Mouse (Mus musculus) MEL (cell line): Measurements from ENCODE around the gene Spen. TPM values are rescaled to one million over a fixed set of nuclear protein-coding genes. Genes with fewer than 3 reads are reported as not detected.

Source experiments
- DNase-seq: peaks from one replicate; pipeline ENCODE4 v3.0.0; 2011; ENCODE audit warnings: low read depth, low spot score
- H3K27ac ChIP-seq: 2 replicates; pipeline ENCODE4 v1.5.1; 2012; ENCODE audit warnings: low read depth, mild to moderate bottlenecking, control low read depth, low read length, moderate library complexity; ENCODE audit not compliant: control insufficient read depth
- H3K27me3 ChIP-seq, 2 experiments: fragments of 150-350 bp in 1 of 2; sonication (generic) in 1 of 2; 2 replicates each; pipeline ENCODE4 v1.6.1; 2012; ENCODE audit warnings: low read length in 2 of 2, mild to moderate bottlenecking in 2 of 2, improper control_type of control experiment in 1 of 2, moderate library complexity in 1 of 2; ENCODE audit not compliant: insufficient read depth in 2 of 2, control insufficient read depth in 1 of 2
- H3K36me3 ChIP-seq, 2 experiments: 2 replicates each; pipeline ENCODE4 v1.6.1; 2012 to 2014; ENCODE audit warnings: low read length in 2 of 2, improper control_type of control experiment in 1 of 2, inconsistent platforms in 1 of 2, mild to moderate bottlenecking in 1 of 2; ENCODE audit not compliant: insufficient read depth in 2 of 2, control insufficient read depth in 1 of 2
- H3K4me1 ChIP-seq, 2 experiments: fragments of 150-350 bp in 1 of 2; sonication (generic) in 1 of 2; 2 replicates each; pipeline ENCODE4 v1.6.1; 2012; ENCODE audit warnings: low read length in 2 of 2, improper control_type of control experiment in 1 of 2, mild to moderate bottlenecking in 1 of 2; ENCODE audit not compliant: insufficient read depth in 2 of 2, control insufficient read depth in 1 of 2
- H3K4me3 ChIP-seq, 2 experiments: fragments of 150-350 bp in 1 of 2; sonication (generic) in 1 of 2; 2 replicates each; pipeline ENCODE4 v1.5.1; 2012; ENCODE audit warnings: low read depth in 2 of 2, low read length in 2 of 2, mild to moderate bottlenecking in 2 of 2, moderate library complexity in 2 of 2, control low read depth in 1 of 2, improper control_type of control experiment in 1 of 2; ENCODE audit not compliant: control insufficient read depth in 1 of 2, insufficient read depth in 1 of 2
- H3K79me2 ChIP-seq: 2 replicates; pipeline ENCODE4 v1.6.1; 2012; ENCODE audit warnings: mild to moderate bottlenecking, low read length, moderate library complexity; ENCODE audit not compliant: control insufficient read depth, poor library complexity, insufficient read depth
- H3K9ac ChIP-seq: 2 replicates; pipeline ENCODE4 v1.6.1; 2012; ENCODE audit warnings: low read depth, mild to moderate bottlenecking, control low read depth, low read length, moderate library complexity; ENCODE audit not compliant: control insufficient read depth, poor library complexity, severe bottlenecking
- H3K9me3 ChIP-seq: fragments of 150-350 bp; sonication (generic); replicated peaks from 2 replicates; pipeline ENCODE4 v1.6.1; 2012; ENCODE audit warnings: mild to moderate bottlenecking, low read length, improper control_type of control experiment, moderate library complexity; ENCODE audit not compliant: insufficient read depth
- CHD1 ChIP-seq: IDR thresholded peaks from 2 replicates; pipeline ENCODE4 v1.6.1; 2012; ENCODE audit warnings: low read depth, mild to moderate bottlenecking, inconsistent platforms, low read length, improper control_type of control experiment
- E2F4 ChIP-seq: IDR thresholded peaks from 2 replicates; pipeline ENCODE4 v1.6.1; 2011; ENCODE audit warnings: low read depth, low read length, improper control_type of control experiment, borderline replicate concordance
- ELF1 ChIP-seq: IDR thresholded peaks from 2 replicates; pipeline ENCODE4 v1.6.1; 2014; ENCODE audit warnings: low read depth, mild to moderate bottlenecking, inconsistent platforms, low read length, improper control_type of control experiment, moderate library complexity
- EP300 ChIP-seq, 2 experiments: IDR thresholded peaks; 2 replicates each; pipeline ENCODE4 v1.6.1; 2011; ENCODE audit warnings: improper control_type of control experiment in 2 of 2, low read length in 2 of 2, low read depth in 1 of 2, mild to moderate bottlenecking in 1 of 2
- ETS1 ChIP-seq: IDR thresholded peaks from 2 replicates; pipeline ENCODE4 v1.6.1; 2012; ENCODE audit warnings: low read depth, mild to moderate bottlenecking, inconsistent platforms, low read length, improper control_type of control experiment, moderate library complexity
- HCFC1 ChIP-seq: IDR thresholded peaks from 2 replicates; pipeline ENCODE4 v1.6.1; 2012; ENCODE audit warnings: low read depth, mild to moderate bottlenecking, inconsistent platforms, low read length, improper control_type of control experiment, moderate library complexity
- JUND ChIP-seq: IDR thresholded peaks from 2 replicates; pipeline ENCODE4 v1.6.1; 2011; ENCODE audit warnings: low read depth, mild to moderate bottlenecking, improper control_type of control experiment, low read length
- MAZ ChIP-seq: IDR thresholded peaks from 2 replicates; pipeline ENCODE4 v1.6.1; 2012; ENCODE audit warnings: low read depth, mild to moderate bottlenecking, inconsistent platforms, low read length, improper control_type of control experiment
- MEF2A ChIP-seq: IDR thresholded peaks from 2 replicates; pipeline ENCODE4 v1.6.1; 2014; ENCODE audit warnings: low read depth, mild to moderate bottlenecking, inconsistent platforms, low read length, improper control_type of control experiment; ENCODE audit not compliant: poor library complexity, insufficient replicate concordance, severe bottlenecking; ENCODE audit errors: extremely low read depth
- MYC ChIP-seq: IDR thresholded peaks from 2 replicates; pipeline ENCODE4 v1.6.1; 2011; ENCODE audit warnings: low read depth, mild to moderate bottlenecking, low read length, improper control_type of control experiment, moderate library complexity
- POLR2A ChIP-seq, 2 experiments: IDR thresholded peaks; 2 replicates each; pipeline ENCODE4 v1.6.1; 2011 to 2012; ENCODE audit warnings: low read length in 2 of 2, mild to moderate bottlenecking in 2 of 2, control low read depth in 1 of 2, improper control_type of control experiment in 1 of 2, low read depth in 1 of 2, moderate library complexity in 1 of 2; ENCODE audit not compliant: control insufficient read depth in 1 of 2, insufficient read depth in 1 of 2, poor library complexity in 1 of 2
- POLR2AphosphoS5 ChIP-seq: IDR thresholded peaks from 2 replicates; pipeline ENCODE4 v1.6.1; 2012; ENCODE audit warnings: low read depth, borderline replicate concordance, mild to moderate bottlenecking, inconsistent platforms, low read length, moderate library complexity, mixed read lengths
- SIN3A ChIP-seq: IDR thresholded peaks from 2 replicates; pipeline ENCODE4 v1.6.1; 2012; ENCODE audit warnings: low read length, improper control_type of control experiment, inconsistent platforms
- SMC3 ChIP-seq: IDR thresholded peaks from 2 replicates; pipeline ENCODE4 v1.6.1; 2011; ENCODE audit warnings: low read depth, low read length, improper control_type of control experiment
- TAL1 ChIP-seq: IDR thresholded peaks from 2 replicates; pipeline ENCODE4 v1.6.1; 2012; ENCODE audit warnings: mild to moderate bottlenecking, inconsistent platforms, low read length, moderate library complexity, mixed read lengths
- TCF12 ChIP-seq: IDR thresholded peaks from 2 replicates; pipeline ENCODE4 v1.6.1; 2014; ENCODE audit warnings: low read depth, mild to moderate bottlenecking, inconsistent platforms, low read length, improper control_type of control experiment, moderate library complexity
- UBTF ChIP-seq: IDR thresholded peaks from 2 replicates; pipeline ENCODE4 v1.6.1; 2012; ENCODE audit warnings: low read depth, mild to moderate bottlenecking, inconsistent platforms, low read length, improper control_type of control experiment, moderate library complexity, borderline replicate concordance; ENCODE audit not compliant: insufficient read depth
- USF1 ChIP-seq: IDR thresholded peaks from 2 replicates; pipeline ENCODE4 v1.6.1; 2014; ENCODE audit warnings: low read depth, mild to moderate bottlenecking, inconsistent platforms, low read length, improper control_type of control experiment, moderate library complexity
- USF2 ChIP-seq, 2 experiments: IDR thresholded peaks; 2 replicates each; pipeline ENCODE4 v1.6.1; 2011 to 2012; ENCODE audit warnings: improper control_type of control experiment in 2 of 2, low read length in 2 of 2, borderline replicate concordance in 1 of 2, inconsistent platforms in 1 of 2, low read depth in 1 of 2, mild to moderate bottlenecking in 1 of 2; ENCODE audit not compliant: insufficient read depth in 1 of 2
- ZC3H11A ChIP-seq: IDR thresholded peaks from 2 replicates; pipeline ENCODE4 v1.6.1; 2012; ENCODE audit warnings: low read depth, mild to moderate bottlenecking, inconsistent platforms, low read length, improper control_type of control experiment
- polyA plus RNA-seq, 2 experiments: library from polyadenylated mRNA; stranded (reverse) in 1 of 2; unstranded in 1 of 2; fragments of >175 nt in 1 of 2; fragments of >200 nt in 1 of 2; gene quantifications; 2 replicates each; pipeline versions ENCODE4 v1.2.1 to v1.2.4; 2012; ENCODE audit warnings: low replicate concordance in 2 of 2, low read depth in 1 of 2; ENCODE audit not compliant: insufficient read length in 2 of 2, insufficient read depth in 1 of 2, missing spikeins in 1 of 2
- total RNA-seq: library from RNA; depleted of rRNA; stranded (reverse); fragments of 300-350 nt; gene quantifications from 2 replicates; pipeline ENCODE4 v1.2.3, GENCODE M21; 2012

Spen gene
- total and polyA plus RNA-seq, 3 experiments, result 11.9 to 102 (median 46.9) TPM

DNA sequence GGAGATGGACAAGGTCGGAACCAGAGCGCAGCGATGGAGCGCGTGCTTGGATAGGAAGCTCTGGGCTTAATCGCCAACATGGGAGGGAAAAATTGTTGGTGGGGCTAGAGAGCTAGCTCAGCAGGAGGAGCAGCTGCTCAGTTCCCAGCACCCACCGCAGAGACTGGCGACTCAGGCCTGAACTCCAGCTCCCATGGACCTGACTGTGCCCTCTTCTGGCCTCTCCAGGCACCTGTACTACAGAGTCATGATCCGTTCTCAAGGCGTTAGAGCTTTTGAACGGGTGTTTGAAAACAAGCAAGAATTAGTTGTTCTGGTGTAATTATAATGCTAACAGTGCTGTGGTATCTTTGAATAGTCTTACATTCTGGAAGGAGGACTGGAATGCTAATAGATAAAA lies 9.5 kb downstream of the Spen start:
- Histone ChIP-seq H3K4me3 (no peak overlapping the region), H3K4me1 (peaks cover 2 to 7% of the 10 kb centered on the region in 2 experiments; a peak in 2 of 4 replicates)

DNA sequence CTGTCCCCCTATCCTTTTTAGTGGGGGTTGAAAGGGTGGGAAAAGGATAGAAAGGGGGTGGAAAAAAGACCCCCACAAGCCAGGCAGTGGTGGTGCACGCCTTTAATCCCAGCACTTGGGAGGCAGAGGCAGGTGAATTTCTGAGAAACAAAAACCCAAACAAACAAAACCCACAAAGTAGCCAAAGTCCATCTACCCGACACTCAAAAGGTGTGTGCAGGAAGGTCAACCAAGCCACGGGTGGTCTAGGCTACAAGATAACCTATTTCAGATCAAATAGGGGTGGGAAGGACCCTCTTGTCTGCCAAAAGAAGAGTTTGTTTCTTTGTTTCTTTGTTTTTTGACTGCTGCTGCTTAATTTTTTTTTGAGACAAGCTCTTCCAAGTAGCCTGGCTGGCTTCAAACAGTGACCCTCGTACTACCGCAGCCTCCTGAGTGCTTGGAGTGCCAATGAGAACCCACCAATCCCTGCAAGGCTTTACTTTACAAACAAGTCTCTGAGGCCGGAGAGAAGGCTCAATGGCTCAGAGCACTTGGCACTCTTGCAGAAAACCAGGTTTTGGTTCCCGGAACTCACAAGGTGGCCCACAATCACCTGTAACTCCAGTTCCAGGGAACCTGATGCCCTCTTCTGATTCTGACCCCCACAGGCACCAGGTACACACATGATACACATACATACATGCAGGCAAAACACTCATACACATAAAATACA lies 11.3 kb downstream of the Spen start:
- no peak for TF ChIP-seq JUND
- no peak for TF ChIP-seq USF1
- TF ChIP-seq ETS1, result no peak
- TF ChIP-seq HCFC1, result no peak
- no peak for TF ChIP-seq TAL1
- no peak for TF ChIP-seq USF2 (IDR thresholded peaks at IDR 0.05; ENCODE audit: borderline replicate concordance in 1 of 2, insufficient read depth in 1 of 2, low read depth in 1 of 2, low read length in 2 of 2)
- no peak for TF ChIP-seq ELF1
- no peak for TF ChIP-seq SMC3
- no peak for TF ChIP-seq TCF12
- TF ChIP-seq CHD1, result no peak
- no peak for TF ChIP-seq UBTF
- TF ChIP-seq ZC3H11A, result no peak
- no peak for TF ChIP-seq MAZ
- TF ChIP-seq E2F4, result no peak
- TF ChIP-seq, all 39 proteins: peak for 0
- H3K4me1 ChIP-seq, result peaks cover 2 to 7% of the 10 kb centered on the region in 2 experiments; a peak in 2 of 4 replicates
- no peak for DNase-seq
- no peak overlapping the region for H3K4me3 ChIP-seq
- no peaks in the 10 kb centered on the region for H3K27me3 ChIP-seq
- no peak overlapping the region for H3K9ac ChIP-seq
- H3K36me3 ChIP-seq, result peaks cover 0 to 3% of the 10 kb centered on the region in 2 experiments; a peak in 3 of 4 replicates
- H3K79me2 ChIP-seq, result peaks cover 78% of the 10 kb centered on the region
- H3K27ac ChIP-seq, result no peak overlapping the region
- H3K9me3 ChIP-seq, result no peaks in the 10 kb centered on the region

More for the DNA sequence above, 9.5 kb downstream of the Spen start:
- no peak for DNase-seq
- Histone ChIP-seq H3K9ac (no peak overlapping the region), H3K79me2 (peaks cover 86% of the 10 kb centered on the region), H3K27me3 (no peaks in the 10 kb centered on the region), H3K36me3 (peaks cover 0 to 3% of the 10 kb centered on the region in 2 experiments; a peak in 3 of 4 replicates), H3K27ac (no peak overlapping the region), H3K9me3 (no peaks in the 10 kb centered on the region)
- TF ChIP-seq MYC (no peak), POLR2A (IDR thresholded peaks at IDR 0.05; ENCODE audit: control insufficient read depth in 1 of 2, insufficient read depth in 1 of 2, low read depth in 1 of 2, low read length in 2 of 2, poor library complexity in 1 of 2) (no peak), UBTF (no peak), EP300 (IDR thresholded peaks at IDR 0.05; ENCODE audit: low read depth in 1 of 2, low read length in 2 of 2) (no peak), TAL1 (no peak), TCF12 (no peak), POLR2AphosphoS5 (no peak), SIN3A (no peak), USF1 (no peak), HCFC1 (no peak), ETS1 (no peak), MEF2A (no peak)
